Mouse (Mus musculus): ENCODE measurements around the gene Ctso. TPM values are rescaled to one million over a fixed set of nuclear protein-coding genes. Genes with fewer than 3 reads are reported as not detected.

Gene Ctso
- total RNA-seq, 2 experiments from 2014 or later = 14.1 to 16.6 TPM

DNA sequence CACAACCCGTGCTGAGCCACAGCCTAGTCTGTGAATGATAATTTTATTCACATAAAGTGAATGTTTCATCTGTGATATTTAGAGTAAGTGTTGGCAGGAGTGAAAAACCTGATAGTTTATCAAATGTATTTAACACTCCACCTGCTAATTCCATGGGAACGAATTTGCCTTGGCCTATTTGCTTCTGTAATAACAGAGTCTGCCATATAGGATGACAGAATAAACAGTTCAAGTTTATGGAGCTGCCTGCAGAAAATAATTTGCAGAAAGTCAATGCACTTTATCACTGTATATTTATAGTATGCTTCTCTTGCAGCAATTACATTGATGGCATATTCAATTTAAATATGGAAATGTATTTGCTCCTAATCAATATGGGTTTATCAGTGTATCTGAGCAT lies 19.4 kb downstream of the Ctso start:
- DNase-seq (ENCODE audit: low spot score in 2 of 2) = no peak

DNA sequence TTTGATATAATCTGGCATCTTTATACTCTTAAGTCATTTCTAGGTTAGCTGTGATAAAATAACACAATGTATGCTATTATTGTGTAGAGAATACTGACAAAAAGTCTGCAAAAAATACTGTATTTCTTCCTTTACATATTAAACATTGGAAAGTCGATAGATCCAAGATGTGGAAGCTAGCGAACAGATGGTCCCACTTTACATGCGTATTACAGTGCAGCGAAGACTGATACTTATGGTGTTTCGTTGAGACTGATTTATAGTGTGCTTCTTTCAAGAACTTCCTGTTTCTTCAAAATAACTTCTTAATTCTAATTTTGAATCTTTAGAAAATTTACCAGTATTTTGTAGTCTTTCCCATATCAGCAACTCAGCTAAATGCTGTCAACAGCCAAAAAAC lies 25.1 kb downstream of the Ctso start:
- no peak for DNase-seq (ENCODE audit: low spot score in 2 of 2)

DNA sequence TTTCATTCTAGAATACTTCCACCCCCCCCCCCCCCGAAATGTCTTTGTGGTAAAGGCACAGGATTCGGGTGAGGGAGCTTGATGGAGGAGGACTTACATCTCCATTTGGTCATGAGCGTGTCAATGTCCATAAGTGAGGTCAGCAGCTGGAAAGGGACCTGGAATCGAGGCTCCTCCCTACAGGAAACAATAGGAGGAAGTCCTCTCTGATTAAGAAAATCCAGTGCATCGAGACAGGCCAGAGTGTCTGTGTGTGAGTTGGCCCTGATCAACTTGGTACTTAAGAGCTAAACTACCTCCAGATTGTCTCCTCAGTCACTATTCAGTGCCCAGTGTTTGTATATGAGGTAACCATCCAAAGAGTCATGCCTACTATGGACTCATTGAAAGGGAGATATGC lies 28.9 kb downstream of the Ctso start:
- no peak for DNase-seq (ENCODE audit: low spot score in 2 of 2)

DNA sequence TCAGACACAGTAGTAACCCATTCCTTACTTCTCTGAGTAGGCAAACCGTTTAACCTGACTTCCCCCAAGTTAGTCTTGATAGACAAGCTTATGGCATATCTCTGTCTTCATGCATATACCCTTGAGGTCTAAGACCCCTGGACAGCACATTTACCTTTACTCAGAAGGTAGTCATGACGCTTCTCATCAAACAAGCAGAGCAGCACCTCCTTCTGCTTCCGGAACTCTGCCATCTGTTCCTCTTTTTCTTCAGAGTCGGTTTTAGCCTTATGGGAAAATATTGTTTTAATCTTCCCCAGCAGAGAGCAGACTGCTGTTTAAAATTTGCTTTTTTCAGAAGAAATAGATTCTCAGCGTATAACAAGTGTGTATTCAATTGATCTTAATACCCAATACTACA lies 31.4 kb downstream of the Ctso start:
- DNase-seq (ENCODE audit: low spot score in 2 of 2) = no peak

DNA sequence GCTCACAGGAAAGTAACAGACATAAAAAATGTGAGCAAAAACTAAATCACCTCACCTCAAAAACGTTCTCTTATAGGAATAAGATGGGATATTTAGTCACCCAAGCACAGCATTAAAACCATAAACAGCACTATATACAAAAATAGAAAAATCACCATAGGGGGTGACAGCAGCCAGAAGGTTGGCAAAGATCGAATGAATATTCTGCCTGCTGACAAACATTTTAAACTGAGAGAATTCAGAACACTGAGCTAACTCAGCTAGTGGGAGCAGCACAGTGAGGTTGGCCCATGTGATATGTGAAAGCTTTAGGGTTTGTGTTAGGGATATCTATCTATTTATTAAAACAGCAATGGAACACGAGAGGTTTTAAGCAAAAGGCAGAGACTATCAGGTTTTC lies 32.2 kb downstream of the Ctso start:
- DNase-seq (ENCODE audit: low spot score in 2 of 2) = no peak

DNA sequence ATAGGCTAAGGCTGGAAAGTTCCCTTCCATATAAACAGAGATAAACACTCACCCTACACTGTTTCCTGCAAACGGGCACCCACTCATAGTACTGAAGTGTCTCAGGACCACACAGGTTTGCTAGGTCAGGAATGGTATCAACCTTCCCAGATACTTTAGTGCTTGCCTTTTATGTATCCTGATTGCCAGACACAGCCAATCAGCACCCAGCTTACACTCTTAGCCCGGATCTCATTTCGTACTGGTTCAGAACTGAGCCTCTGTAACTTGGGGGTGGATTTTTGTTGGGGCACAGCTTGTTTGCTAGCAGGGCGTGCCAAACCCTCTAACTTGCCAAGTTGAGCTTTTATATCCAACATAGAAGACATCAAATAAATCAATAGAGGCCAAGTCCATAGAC lies 43.2 kb downstream of the Ctso start:
- peak; percentile 27 to 33 for DNase-seq (ENCODE audit: low spot score in 2 of 2)

DNA sequence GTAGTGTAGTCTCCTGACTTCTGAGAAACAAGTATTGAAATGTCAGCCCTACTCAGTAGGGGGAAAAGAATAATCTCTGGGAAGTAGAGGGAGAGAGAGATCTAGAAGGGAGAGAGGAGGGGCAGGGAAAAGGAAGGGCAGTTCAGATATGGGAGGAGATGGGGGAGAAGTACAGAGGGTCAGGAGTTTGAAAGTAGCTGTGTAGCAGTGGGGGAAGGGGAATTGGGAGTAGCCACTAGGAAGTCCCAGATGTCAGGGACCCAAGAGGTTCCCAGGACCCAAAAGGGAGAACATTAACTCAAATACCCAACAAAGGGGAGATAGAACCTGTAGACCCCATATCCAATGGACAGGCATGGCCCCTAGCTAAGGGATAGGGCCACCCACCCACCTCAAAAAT lies 43.7 kb downstream of the Ctso start, which contains the start of gene Tdo2:
Gene Tdo2 (minus strand): TSS at position 101 of the 400 bp plus-strand sequence.
- no peak for DNase-seq (ENCODE audit: low spot score in 2 of 2)

DNA sequence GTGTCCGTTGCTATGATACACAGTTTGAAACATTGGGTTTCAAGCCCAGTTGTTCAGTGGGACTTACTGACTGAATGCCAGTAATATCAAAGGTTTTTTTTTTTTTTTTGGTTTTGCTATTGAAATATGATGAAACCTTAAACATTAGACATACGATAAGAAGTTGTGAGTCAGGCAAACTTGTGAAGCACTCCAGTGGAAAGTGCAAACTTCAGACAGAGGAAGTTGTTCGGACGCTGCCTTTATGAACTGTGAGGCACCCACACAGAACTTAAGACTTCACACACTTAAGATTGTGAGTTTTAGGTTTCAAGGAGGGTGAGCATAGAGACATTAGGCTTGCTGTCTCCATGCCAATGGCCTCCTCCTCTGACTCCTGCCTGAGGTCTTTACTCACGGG lies 49.2 kb downstream of the Ctso start:
- no peak for DNase-seq (ENCODE audit: low spot score in 2 of 2)

DNA sequence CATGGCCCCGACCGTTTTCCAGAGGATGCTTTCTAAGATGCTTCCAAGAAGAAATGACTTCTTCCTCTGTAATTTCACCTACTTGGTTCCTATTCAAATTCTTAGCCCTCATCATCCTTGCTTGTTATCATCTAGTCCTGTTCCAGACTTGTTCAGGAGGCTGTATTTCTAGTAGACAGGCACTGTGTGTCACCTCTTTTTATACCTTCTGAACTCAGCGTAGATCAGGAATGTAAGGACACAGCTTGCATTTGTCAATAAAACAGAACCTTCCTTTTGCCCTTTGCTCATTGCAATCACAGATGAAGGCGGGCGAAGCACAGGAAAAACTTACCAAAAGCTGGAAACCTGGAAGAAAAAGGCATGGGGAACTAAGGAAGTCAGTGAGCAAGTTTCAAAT lies 49.6 kb downstream of the Ctso start, which contains the start of gene Asic5:
Gene Asic5 (plus strand): TSS at position 301 of the 400 bp plus-strand sequence.
- DNase-seq (ENCODE audit: low spot score in 2 of 2) = no peak

DNA sequence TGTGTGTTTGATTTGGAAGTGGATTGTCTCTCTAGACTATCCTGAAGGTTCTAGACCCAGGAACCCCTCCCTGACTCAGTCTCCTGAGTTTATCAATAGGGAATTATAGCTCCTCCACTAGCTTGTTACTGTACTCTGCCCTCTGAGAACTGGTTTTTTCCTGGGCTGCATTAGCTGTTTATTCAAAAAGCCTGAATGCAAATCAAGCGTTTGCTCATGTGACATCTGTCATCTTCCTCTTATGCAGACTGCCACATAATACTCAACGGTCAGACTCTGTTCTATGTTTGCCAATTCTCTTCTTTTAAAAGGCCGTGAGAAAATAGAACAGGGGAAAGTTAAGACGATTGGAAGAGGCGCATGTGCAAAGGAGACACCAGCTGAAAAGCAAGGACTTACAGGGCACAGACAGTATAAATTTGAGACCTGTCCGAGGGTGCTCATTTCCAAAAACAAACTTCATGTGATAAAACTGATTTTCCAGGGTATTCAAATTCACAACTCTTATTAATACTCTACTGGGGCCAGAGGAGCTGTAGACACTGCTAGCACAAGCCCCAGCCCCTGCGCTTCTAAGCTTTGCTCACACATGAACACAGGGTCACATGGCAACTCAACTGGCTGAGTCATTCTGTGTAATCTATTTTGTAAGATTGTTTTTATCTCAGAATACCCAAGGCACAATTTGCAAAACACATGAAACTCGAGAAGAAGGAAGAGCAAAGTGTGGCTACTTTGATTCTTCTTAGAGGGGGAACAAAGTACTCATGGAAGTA lies 50.9 kb downstream of the Ctso start:
- DNase-seq (ENCODE audit: low spot score in 2 of 2) = no peak

DNA sequence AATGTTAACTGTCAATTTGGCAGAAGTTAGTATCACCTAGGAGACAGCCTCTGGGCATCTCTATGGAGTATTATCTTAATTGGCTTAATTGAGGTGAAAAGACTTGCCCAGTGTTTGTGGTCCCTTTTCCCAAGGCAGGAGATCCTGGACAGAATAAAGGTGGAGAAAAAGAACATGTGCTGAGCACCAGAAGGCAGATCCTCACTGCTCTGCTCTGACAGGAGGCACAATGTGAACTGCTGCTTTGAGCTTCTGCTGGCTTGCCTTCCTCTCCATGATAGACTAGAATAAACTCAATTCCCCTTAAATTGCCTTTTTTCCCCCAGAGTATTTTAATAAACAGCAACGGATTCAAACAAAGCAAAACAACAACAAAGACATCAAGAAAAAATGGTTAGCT lies 52.7 kb downstream of the Ctso start:
- DNase-seq (ENCODE audit: low spot score in 2 of 2) = peak in 1 of 2 experiments; percentile 29

DNA sequence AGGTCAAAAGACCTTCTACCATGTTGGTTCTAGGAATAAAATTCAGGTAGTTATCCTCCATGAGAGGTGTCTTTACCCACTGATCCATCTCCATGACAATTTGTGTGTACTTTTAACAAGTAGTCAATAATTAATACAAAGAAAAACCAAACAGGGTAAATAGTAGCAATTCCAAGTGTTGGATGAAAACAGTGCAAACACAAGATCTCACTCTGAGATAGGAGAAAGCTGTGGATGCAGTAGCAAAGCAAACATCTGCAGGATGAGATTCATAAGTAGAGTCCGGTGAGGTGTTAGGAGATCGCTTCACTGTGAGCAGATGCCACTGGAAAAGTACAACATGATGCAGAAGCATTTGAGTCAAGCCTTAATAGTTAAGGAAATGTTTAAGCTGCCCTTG lies 53.7 kb downstream of the Ctso start:
- no peak for DNase-seq (ENCODE audit: low spot score in 2 of 2)

DNA sequence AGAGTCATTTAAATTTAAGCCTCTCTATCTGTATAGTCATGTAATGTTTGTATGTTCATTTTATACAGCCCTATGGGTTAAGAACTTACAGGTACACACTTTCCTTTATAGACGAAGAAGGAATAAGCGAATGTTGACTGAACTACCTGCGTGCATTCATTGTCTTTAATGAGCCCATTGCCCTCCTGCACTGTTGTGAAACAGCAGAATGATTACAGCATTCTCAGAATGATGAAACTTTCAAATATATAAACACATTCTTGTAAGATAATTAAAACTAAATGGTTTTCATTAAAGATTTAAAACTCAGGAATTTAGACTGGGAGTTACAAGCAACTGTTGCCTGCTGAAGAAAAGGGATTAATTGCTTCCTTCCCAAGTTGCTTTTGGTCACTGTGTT lies 55.2 kb downstream of the Ctso start:
- no peak for DNase-seq (ENCODE audit: low spot score in 2 of 2)

DNA sequence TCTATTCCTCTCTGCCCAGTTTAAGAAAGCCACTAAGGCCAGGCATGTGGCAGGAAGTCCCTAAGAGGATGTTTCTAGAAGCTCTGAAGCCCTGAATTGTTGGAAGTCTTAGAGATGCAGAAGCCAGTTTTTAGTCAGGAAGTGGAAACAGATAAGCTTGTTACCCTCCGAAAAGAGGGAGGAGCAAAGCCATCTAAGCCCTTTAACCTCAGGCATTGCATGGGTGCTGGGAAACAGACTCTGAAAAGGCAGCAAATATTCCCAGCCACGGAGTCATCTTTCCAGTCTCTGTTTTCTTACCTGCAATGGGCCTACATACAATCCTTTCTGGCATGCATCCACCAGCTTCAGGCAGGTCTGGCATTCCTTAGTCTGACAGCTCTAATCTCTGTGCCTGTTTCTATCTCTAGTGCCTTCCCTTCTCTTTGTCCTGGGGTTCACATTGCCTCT lies 57.3 kb downstream of the Ctso start:
- no peak for DNase-seq (ENCODE audit: low spot score in 2 of 2)

DNA sequence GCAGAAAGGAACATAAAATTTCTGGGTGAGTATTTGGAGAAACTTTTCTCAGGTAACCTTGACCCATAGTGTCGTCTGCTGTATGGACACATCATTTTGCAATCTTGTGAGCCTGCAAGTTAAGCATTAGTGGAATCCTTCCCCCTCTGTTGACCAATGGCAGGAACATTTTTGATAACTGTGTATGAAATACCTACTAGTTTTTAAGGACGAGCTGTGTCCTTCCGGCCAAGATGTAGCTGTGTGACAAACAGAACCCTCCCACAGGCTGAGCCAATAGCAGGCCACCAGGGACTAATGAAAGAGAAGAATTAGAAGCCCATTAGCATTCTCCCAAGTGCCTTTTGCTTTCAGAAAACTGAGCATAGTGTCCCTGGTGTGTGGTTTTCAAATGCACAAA lies 58.1 kb downstream of the Ctso start:
- DNase-seq (ENCODE audit: low spot score in 2 of 2) = no peak

DNA sequence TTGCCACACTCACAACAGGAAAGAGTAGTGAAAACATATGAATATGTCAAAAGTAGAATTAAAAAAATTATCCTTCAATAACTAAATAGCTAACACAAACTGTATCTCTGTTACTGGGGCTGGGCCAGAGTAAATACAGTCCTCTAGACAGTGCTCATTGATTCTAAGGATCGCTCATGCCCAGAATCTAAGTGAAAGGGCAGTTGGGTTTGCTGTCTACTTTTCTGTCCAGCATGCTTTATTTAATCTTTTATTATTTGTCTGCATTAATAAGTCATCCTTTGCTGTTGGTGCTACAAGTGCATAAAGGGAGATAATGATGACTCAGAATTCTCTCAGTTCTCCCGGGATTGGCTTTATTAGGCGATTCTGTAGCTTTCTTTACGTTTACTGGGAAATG lies 63.0 kb downstream of the Ctso start:
- no peak for DNase-seq (ENCODE audit: low spot score in 2 of 2)

DNA sequence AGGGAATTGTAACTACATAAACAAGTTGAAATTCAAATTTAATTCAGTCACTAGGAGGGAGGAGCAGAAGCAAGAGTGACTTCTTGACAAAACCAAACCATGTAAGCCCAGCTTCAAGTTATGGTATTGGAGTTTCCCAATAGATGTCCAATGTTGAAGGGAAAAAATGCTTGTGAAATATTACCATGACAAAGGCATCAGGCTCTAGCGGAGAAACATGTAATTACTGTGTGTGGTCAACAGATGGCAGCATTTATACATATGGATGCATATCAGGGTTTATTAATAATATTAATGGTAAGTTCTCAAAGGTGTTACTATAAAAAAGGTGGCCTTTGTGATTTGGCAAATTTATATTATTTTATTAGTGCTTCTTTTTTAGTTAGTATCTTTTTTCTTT lies 63.6 kb downstream of the Ctso start:
- DNase-seq (ENCODE audit: low spot score in 2 of 2) = no peak

Other genes with a start within 250 kb of the Ctso start
- 1 to 10 TPM; 5.3 to 6.1 TPM for gene Tdo2, start 43.6 kb downstream of the Ctso start, total RNA-seq (2021)
- gene Asic5, start 49.7 kb downstream of the Ctso start, total RNA-seq (2021) = not detected
- 100 to 1,000 TPM; 115 to 116 TPM for gene Gucy1b1, start 142.1 kb downstream of the Ctso start, total RNA-seq (2021)
- 10 to 100 TPM; 37.1 to 37.5 TPM for gene Gucy1a1, start 213.2 kb downstream of the Ctso start, total RNA-seq (2021)